Mouse (Mus musculus): Measurements from ENCODE around the gene Ehbp1l1.
"Not testable (repeated sequence)": the region's sequence is repeated elsewhere in the genome, so short reads cannot be mapped to it uniquely, and the experiment has no call there.

The Ehbp1l1 gene

DNA sequence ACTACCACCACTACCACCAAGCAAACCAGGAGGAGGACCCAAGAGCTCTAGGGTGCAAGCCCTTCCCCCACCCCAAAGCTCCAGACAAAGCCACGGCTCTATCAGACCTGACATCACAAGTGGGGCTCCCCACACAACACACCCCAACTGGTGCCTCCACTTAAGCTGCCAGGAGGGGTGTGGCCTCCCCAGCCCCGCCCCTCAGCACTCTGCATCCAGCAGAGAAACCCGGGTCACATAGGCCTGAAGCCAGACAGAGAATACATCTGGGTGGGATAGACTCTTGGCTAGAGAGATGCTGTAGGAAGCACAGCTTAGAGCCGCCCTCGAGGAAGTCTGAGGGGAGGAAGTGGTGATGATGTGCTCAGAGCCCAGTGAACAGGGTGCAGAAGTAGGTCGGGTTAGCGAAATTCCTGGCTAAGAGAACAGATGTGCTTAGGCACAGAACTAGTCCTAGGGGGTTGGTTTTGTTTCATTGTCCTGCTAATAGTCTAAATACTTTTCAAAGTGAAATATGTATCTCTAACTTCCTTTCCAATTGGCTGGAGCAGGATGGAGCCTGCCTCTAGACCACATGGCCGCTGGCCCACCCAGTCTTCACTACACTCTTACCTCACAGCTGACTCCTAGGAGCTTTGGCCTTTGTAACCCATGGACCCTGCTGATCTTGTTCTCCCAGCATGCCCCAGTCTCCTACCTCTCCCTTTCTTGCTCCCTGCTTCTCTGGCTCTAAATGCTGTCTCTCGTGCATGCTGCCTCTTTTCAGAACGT, 21.1 kb downstream of the Ehbp1l1 start:
- no peak for DNase-seq (ENCODE audit: low spot score)

DNA sequence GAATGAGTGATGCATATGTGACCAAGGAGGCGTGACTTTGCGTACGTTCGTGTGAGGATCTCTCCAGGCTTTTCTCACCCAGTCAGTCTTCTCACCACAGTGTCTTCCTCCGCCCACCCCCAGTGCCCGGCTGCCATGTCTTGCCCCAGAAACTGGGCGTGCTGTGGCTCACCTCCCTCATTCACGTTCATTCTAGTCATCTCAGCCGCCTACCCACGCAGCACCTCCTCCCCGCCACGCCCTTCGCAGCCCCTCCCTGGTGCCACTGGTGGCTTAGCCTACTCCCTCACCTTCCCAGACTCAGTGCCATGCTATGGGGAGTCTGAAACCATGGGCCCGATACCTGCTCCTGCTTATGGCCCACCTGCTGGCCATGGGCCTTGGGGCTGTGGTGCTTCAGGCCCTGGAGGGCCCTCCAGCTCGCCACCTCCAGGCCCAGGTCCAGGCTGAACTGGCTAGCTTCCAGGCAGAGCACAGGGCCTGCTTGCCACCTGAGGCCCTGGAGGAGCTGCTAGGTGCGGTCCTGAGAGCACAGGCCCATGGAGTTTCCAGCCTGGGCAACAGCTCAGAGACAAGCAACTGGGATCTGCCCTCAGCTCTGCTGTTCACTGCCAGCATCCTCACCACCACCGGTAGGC, 21.8 kb downstream of the Ehbp1l1 start, which contains the start of gene Kcnk7:
Gene Kcnk7, plus strand, starts transcription at position 205 of the 638 bp plus-strand sequence.
- no peak for DNase-seq (ENCODE audit: low spot score)

DNA sequence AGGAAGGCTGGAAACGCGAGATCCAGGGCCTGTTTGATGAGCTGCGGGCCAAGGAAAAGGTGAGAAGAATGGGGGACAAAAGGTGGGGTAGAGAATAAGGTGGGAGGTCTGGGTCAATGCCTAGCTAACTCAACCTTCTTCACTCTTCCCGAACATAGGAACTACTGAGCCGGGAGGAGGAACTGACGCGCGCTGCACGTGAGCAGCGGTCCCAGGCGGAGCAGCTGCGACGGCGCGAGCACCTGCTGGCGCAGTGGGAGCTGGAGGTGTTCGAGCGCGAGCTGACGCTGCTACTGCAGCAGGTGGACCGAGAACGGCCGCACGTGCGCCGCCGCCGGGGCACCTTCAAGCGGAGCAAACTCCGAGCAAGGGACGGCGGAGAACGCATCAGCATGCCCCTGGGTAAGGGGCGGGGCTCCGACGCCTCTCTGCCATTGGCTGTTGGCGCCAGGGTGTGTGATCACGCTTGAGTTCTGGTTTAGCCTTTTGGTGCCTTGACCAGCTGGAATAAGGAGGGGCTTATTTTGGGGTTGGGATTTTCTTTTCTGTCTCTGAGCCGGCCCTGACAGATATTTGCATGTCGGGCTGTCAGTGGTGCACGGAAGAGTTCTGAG, 30.2 kb downstream of the Ehbp1l1 start:
- DNase-seq (ENCODE audit: low spot score): no peak

DNA sequence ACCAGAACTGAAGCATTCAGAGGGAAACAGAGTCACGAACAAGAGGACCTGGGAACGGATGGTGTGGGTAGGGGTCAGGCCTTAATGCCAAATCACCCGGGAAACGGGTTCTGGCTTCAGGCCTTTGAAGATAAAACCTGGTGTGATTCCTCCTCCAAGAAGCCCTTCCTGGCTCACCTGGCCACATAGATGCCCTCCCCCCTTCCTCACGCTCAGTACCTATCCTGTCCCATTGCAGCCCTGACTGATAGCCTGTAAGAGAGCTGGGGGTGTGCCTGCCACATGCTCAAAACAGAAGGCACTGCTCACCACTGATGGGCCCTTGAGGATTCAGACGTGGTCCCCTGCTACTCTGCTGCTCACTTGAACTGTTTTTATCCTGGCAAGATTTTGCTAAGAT, 32.3 kb downstream of the Ehbp1l1 start:
- no peak for DNase-seq (ENCODE audit: low spot score)

DNA sequence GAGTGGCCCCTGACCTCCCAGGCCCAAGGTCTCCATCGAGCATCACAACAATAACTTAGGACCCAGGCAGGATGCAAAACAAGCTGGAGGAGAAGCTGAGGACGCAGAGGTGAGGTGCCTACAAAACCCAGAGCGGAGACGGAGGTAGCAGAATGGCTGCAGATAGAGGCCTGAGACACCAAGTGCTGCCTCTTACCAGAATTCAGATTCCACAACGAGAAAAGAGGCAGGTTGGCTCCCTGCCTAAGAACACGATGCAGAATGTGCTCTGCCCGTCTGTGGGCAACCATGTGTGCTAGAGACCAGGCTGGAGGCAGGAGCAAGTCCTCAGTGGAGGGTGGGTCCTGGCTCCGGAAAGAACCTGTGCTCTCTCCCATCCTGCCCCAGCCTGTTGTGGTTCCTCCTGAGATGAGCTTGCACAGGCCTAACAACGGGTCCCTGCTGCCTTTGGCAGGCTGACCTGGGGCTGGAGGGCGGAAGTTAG, 33.2 kb downstream of the Ehbp1l1 start:
- DNase-seq (ENCODE audit: low spot score): no peak

DNA sequence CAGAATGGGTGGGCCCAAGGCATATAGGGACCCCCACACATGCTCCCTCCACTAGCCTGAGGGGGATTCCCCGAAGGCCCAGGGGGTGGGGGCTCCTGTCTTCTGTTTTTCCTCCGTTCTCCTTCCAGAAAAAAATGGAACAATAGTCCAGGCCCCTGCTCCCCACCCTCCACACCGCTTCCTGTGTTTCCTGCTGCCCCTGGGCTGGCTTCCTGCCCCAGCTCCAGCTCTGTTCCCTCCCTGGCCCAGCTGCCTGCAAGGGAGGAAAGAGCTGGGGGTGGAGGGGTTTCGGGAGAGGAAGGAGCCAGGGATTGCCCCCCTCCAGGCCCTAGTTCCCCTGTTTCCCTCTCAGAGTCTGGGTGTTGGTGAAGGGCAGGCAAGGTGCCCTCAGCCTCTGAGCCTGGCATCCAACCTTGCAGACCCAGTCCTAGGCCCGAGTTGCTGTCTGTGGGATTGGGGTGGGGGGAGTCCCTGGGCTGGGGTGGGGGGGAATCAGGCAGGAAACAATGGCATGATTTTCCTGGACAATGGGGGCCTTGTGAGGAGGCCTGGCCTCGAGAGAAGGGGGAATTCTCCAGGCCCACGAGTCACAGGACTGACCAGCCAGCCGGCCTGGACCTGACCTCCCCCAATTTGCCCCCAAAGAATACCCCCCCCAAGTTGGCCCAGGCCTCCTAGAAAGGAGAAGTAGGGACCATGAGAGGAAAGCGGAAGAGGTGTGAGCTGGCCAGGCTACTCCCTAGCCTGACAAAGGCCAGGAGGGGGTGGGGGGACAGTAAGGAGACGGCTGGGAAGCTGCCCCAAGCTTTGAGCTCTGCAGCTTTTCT, 33.8 kb downstream of the Ehbp1l1 start:
- no peak for DNase-seq (ENCODE audit: low spot score)

DNA sequence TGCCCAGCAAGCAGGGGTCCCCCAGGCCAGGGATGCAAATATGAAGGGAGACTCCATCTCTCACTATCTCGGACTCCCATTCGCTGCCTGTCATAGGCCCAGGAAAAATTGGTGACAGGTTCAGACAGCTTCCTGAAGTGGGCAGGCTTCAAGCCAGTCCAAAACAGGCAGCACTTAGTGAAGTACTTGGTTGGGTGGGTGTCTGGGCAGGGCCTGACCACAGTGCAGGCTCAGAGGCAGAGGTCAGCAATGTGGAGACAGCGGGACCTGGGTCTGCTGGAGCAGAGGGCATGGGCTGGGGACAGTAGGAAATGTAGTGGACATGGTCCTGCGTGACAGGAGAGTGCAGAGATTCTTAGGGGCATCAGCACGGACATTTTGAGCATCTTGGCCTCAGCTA, 34.5 kb downstream of the Ehbp1l1 start:
- DNase-seq (ENCODE audit: low spot score): no peak

DNA sequence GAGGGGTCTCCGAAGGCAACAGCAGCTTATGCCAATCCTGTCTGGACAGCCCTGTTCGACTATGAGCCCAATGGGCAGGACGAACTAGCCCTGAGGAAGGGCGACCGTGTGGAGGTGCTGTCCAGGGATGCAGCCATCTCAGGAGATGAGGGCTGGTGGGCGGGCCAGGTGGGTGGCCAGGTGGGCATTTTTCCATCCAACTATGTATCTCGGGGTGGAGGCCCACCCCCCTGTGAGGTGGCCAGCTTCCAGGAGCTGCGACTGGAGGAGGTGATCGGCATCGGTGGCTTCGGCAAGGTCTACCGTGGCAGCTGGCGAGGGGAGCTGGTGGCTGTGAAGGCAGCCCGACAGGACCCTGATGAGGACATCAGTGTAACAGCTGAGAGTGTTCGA, 35.8 kb downstream of the Ehbp1l1 start:
- DNase-seq (ENCODE audit: low spot score): no peak

DNA sequence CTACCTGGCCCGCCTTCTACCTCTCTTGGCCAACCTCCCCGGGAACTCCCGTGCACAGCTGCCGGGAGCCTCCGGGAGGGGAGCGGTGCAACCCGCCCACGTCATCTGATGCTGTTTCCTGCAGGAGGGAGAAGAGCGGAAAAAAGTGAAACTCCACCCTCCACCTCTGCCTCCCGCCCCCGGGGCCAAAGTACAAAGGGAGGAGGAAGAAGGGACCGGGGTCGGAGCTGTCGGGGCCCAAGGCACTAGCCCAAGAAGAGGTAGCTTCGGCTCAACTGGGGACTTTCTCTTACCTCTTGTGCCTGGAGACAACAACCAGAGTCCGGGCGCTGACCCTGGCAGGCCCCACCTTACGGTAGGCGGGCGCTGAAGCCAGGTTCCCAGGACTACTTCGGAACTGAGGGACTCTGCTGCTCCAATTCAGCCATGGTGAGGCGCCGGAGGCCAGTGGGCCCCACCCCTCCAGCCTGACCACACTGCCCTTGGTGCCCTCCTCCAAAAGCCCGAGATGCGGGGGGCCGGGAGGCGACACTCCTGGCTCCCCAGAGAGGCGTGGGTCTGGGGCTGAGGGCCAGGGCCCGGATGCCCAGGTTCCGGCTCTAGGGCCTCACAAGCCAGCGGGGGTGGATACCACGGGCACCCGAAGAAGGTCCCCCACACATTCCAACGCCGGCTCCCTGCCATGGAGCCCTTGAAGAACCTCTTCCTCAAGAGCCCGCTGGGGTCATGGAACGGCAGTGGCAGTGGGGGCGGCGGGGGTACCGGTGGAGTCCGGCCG, 36.4 kb downstream of the Ehbp1l1 start:
- peak; percentile 91 for DNase-seq (ENCODE audit: low spot score)

DNA sequence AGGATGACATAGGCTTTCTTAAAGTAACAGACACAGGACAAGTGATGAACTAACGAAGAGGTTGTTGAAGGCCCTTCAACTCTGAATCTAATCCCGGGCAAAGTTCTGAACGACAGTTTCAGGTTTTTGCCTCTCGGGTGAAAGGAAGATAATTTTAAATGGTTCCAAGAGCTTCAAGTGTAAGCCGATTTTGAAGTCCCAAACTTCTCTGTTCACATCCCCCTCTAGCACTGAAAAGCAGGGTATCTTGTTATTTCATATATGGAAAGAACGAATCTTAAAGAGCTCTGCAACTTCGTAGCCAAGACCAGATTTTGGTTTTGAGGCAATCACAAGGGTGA, 37.1 kb downstream of the Ehbp1l1 start:
- DNase-seq (ENCODE audit: low spot score): no peak

DNA sequence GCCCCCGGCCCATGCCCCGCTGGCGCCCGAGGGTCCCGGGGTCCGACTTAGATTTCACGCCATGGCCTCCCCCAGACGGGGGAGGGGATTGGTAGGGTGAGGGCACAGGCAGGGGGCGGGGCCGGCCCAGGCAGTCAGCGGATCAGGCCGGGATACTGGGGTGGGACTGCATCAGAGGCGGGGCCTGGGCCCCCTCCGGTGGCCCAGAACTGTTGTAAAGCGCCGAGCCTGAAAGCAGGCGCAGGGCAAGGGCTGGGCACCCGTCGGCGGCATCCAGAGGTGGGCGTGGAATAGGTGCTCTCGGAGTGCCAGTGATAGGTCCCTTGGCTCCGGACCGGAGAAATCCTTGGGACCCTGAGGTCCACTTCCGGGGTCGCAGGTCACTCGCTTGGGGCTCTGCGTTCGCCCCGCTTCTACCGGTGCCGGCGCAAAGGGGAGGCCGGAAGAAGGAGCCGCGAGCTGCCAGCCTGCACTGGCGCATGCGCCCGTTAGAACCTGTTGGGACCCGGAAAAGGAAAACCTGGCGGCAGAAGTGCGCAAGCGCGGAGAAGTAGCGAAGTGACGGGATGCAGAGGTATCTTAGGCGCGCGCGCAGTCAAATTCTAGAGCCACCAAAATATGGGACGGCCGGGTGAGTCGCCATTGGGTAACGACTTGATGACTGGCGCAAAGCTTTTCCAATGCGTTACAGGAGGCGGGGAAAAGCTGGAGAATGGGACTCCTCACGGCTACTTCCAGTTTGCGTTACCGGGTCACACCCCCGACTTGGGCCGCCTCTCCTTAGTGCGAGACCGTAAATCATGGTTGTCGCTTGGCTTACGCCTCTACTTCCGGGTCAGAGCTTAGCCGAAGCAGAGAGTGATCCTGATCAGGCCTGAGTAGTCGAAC, 37.7 kb downstream of the Ehbp1l1 start, which contains the start of the genes Map3k11 and Pcnx3:
Gene Map3k11, plus strand, starts transcription at position 543 of the 888 bp plus-strand sequence.
Gene Pcnx3, minus strand, starts transcription at position 709 of the 888 bp plus-strand sequence.
- DNase-seq (ENCODE audit: low spot score): peak; percentile 98

DNA sequence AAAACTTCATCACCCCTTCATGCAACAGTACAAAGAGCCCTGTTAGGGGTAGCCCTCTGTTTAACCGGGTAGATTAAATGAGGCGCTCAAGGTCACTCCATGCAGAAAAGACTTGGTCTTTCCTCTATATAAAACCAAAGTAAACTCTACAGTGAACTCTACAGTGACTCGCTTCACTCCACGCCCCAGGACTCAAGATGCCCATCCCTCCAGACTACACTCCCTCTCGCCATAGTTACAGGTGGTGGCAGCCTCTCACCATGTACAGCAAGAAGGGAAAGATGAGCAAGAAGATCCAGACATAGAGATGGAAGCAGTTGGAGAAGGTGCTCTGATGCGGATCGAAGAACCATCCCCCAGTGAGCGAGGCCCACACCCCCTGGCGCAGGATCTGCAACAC, 38.4 kb downstream of the Ehbp1l1 start:
- DNase-seq (ENCODE audit: low spot score): no peak

DNA sequence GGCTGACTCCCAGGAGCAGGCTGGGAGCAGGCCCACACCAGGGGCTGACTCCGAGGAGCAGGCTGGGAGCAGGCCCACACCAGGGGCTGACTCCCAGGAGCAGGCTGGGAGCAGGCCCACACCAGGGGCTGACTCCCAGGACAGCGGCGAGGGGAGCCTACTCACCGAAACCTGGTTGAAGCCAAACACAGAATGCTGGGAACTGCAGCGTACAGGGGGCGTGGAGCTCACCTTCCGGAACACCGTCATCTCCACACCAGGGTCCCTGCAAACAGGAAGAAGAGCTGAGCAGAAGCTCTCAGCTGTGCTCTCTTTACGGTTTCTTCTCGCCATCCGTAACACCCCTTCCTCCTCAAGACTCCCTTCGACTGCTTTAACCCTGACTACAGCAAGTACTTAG, 39.2 kb downstream of the Ehbp1l1 start:
- not testable (repeated sequence) for DNase-seq (ENCODE audit: low spot score)

DNA sequence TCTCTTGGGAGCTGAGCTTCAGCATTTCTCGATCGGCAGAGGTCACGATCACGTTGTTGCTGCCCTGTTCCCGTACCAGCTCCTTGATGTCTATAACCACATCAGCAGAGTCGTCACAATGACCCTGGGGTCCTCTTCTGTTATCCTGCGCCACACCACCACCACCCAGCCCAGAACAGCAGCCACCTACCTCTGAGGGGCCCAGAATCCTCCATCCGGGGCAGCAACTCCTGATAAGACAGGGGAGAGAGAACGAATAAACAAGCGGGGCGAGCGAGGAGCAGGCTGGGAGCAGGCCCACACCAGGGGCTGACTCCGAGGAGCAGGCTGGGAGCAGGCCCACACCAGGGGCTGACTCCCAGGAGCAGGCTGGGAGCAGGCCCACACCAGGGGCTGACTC, 39.7 kb downstream of the Ehbp1l1 start:
- no peak for DNase-seq (ENCODE audit: low spot score)

DNA sequence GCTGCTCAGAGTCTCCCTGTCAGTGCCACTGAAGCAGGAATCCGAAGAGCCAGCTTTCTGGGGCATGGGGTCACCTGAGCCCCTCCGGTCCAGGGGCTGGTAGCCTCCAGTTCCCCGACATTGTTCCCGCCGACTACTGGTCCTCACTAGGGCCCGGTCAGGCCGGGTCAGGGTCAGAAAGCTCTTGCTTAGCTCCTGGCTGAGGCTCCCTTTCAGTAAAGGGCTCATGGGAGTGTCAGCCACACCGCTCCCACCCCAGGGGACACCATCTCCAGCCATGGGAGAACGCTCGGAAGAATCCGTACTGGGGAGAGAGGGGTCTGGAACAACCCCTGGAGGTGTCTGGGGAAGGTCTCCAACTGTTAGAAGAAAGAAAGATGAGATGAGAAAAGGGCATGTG, 40.3 kb downstream of the Ehbp1l1 start:
- DNase-seq (ENCODE audit: low spot score): no peak

DNA sequence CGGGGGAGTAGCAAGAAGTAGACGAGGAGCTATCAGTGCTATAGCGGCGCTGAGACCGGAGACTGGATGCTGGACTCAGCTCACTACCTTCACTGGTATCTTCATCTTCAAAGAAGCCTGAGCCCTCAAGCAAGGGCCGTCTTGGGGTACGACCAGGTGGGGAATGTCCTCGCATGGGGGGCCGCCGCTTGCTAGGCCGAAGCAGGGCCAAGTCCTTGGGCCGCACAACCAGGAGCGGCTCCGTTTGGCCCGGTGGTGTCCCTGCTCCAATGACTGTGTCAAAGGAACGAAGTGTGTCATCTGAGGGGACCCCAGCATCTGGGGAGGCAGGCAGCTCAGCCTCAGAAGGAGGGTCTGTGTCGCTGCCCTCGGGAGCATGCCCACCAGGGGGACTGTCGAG, 40.7 kb downstream of the Ehbp1l1 start:
- DNase-seq (ENCODE audit: low spot score): no peak

DNA sequence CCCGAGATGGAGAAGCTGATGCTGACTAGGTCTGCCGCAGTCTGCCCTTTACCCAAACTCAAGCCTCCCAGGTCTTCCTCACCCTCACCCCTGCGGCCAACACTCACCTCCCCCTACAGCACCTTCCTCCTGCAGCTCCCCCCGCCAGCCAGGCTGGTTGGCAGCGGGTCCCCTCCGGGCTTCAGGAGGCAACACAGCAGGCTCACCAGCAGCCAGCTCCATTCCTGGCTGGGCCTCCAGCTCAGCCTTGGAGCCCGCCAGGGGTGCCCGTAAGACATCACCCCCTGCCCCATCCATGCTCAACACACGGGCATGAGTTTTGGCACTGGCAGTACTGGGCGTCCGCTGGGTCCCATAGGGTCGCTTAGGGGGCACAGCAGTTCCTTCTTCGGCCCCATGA, 41.1 kb downstream of the Ehbp1l1 start:
- no peak for DNase-seq (ENCODE audit: low spot score)

DNA sequence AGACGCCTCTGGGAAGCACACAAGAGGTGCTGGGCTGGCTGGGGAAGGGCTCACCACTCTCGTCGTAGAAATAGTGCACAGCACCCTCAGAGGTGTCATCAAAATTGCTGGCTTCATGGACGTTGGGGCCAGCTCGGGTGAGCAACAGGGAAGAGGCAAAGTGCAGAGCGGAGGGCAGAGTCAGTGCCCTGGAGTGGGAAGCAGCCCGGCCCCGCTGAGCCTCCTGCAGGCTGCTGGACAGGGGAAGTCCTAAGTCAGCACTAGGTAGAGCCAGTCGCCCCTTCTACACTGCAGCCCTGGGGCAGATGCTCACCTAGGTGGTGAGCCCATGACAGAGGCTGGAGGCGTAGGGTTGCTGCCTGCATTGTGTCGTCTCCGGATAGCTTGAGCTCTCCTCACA, 41.9 kb downstream of the Ehbp1l1 start:
- DNase-seq (ENCODE audit: low spot score): no peak

DNA sequence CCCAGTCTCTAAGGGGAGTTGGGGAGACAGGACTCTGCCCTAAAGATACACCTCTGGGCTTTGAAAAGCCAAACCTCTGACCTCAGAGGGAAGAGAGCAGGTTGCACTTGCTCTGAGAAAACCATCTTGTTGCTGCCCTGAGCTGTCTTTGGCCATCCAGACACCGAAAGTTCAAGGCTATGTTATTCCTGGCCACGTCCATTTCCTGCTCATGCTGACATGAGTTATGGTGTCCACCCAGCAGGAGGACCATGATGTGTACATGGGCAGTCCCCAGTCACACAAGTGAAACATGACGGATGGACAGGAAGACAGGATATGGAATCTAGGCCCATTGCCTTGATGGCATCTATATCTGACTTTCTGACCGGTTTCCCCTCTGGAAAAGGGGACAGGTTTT, 45.7 kb downstream of the Ehbp1l1 start:
- no peak for DNase-seq (ENCODE audit: low spot score)

DNA sequence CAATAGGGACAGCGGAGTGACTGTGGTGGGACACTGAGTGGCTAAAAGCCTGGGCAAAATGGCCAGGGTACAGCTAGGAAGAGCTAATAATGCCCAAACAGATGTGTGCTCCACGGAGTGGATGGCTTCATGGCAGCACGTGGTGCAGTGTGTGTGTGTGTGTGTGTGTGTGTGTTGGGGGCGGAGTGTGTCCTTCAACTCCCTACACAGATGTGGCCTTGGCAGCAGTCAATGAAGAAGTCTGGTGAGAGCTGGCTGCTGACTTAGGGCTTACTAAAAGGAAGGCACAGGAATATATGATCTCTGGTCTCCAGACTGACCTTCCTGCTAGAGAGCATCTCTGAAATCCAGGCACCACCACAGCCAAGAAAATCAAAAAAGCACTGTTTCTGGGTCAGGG, 57.7 kb downstream of the Ehbp1l1 start:
- no peak for DNase-seq (ENCODE audit: low spot score)
